Comparison of ENCODE assay signal across 15 mouse cellular contexts in the genomic region with DNA sequence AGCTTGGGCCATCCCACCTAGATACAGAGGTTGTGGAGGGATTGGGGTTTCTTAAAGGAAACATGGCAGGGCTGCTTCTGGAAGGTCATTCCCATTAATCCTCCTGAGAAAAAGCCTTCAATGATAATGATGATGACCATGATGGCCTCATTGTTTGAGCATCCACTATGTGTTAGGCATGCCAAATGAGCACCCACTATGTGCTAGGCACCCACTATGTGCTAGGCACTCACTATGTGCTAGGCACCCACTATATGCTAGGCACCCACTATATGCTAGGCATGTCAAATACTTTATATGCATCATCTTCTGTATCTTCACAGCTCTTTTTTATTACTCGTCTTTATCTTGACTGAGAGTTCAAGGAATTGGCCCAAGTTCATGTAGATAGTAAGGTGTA.
"Had no signal": no experiment of that assay in that cellular context is flagged by ENCODE, and none has a peak within 500 bp of the region (broad histone marks: within the 10 kb centered on the region; RNA-seq: fewer than 3 reads in every experiment).

No protein-coding gene starts in this region.

- H3K9ac ChIP-seq: lung, embryonic 14.5 days; midbrain, embryonic 13.5 days; neural tube, embryonic 12.5 days; stomach, embryonic 15.5 days had no signal

- H3K36me3 ChIP-seq: midbrain, embryonic 13.5 days; neural tube, embryonic 12.5 days; stomach, embryonic 15.5 days had no signal

- H3K9me3 ChIP-seq: midbrain, embryonic 13.5 days; neural tube, embryonic 12.5 days; stomach, embryonic 15.5 days had no signal

- ATAC-seq: midbrain, embryonic 13.5 days; midbrain, embryonic 16.5 days had no signal

- H3K4me2 ChIP-seq: lung, embryonic 14.5 days; midbrain, embryonic 11.5 days; midbrain, embryonic 13.5 days; neural tube, embryonic 12.5 days; stomach, embryonic 15.5 days had no signal

- H3K4me3 ChIP-seq: midbrain, embryonic 13.5 days; myocyte; neural tube, embryonic 12.5 days; stomach, embryonic 15.5 days had no signal

- H3K27me3 ChIP-seq: midbrain, embryonic 13.5 days; neural tube, embryonic 12.5 days; stomach, embryonic 15.5 days had no signal

- H3K27ac ChIP-seq: midbrain, embryonic 13.5 days; neural tube, embryonic 12.5 days; stomach, embryonic 15.5 days; stomach, postnatal 0 days had no signal

- DNase-seq: lung, adult 18-20 months; lung, embryonic 14.5 days; lung, postnatal 10 days; lung, postnatal 4 days; right cerebral cortex, postnatal 14 days; thymus, adult 18-20 months; thymus, postnatal 14 days; thymus, postnatal 36 days had no signal
